Mouse (Mus musculus): ENCODE measurements around the gene Arl4c. TPM values are rescaled to one million over a fixed set of nuclear protein-coding genes. Genes with fewer than 3 reads are reported as not detected.
A peak's percentile ranks its signal among the peaks of the same experiment; 100 is the strongest.

The Arl4c gene
- polyA plus RNA-seq, 1 experiment from 2014 or later: 10.4 TPM

DNA sequence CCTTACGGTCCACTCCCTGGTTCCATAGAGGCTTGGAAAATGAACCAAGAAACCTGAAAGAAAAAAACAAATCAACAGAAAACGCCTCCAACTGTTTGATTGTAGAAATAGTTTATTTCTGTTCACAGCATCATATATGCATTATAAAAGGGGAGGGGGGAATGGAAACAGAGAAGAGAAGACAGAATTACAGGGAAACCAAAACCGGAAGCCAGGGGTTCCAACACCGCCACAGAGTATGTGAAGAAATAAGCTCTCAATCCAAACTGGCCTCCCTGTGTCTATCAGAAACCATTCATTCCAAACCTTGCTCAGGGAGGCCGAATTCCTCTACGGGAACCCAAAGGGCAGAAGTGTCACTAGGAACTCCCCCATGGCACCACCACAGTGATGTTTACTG lies 3.9 kb downstream of the Arl4c start:
- ATAC-seq (ENCODE audit: low FRiP score): no peak
- no peaks in the 10 kb centered on the region for H3K4me1 ChIP-seq (replicated peaks; ENCODE audit: control insufficient read depth, insufficient read depth, low read length)
- DNase-seq (ENCODE audit: low spot score): no peak
- H3K4me2 ChIP-seq (replicated peaks; ENCODE audit: low read depth, low read length): peak overlapping the region; percentile 65
- H3K4me3 ChIP-seq (ENCODE audit: low read depth, low read length): peak overlapping the region; percentile 93
- no peaks in the 10 kb centered on the region for H3K9me3 ChIP-seq (ENCODE audit: control insufficient read depth, low read length)
- no peaks in the 10 kb centered on the region for H3K36me3 ChIP-seq (ENCODE audit: control insufficient read depth, insufficient read depth, low read length)
- H3K27me3 ChIP-seq (ENCODE audit: control insufficient read depth, insufficient read depth, low read length): no peaks in the 10 kb centered on the region
- no peak overlapping the region for H3K9ac ChIP-seq (ENCODE audit: low read depth, low read length)
- 90% methylated on average over 6 of the region's 6 CpGs for WGBS
- no peak overlapping the region for H3K27ac ChIP-seq (ENCODE audit: low read depth, low read length)

DNA sequence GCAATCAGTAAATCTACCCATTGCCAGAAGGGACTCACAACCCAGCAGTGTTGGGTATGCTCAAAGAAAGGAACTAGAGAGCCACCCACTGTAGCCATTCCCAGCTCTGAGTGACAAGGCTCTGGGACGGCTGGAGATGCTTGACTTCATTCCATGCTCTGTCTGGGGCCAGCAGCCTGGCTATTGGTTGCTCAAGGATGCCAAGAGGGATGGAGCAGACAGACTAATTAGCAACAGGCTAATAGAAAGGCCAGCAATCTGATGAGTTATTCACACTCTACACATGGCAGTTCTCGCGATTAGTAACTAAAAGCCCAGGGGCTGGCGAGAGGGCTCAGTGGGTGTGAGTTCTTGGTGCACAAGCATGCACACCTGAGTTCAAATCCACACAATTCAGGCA lies 5.6 kb downstream of the Arl4c start:
- Histone ChIP-seq H3K4me1 (replicated peaks; ENCODE audit: control insufficient read depth, insufficient read depth, low read length) (no peaks in the 10 kb centered on the region), H3K9ac (ENCODE audit: low read depth, low read length) (no peak overlapping the region), H3K27ac (ENCODE audit: low read depth, low read length) (no peak overlapping the region), H3K9me3 (ENCODE audit: control insufficient read depth, low read length) (no peaks in the 10 kb centered on the region), H3K4me3 (ENCODE audit: low read depth, low read length) (no peak overlapping the region), H3K4me2 (replicated peaks; ENCODE audit: low read depth, low read length) (no peak overlapping the region), H3K36me3 (ENCODE audit: control insufficient read depth, insufficient read depth, low read length) (no peaks in the 10 kb centered on the region), H3K27me3 (ENCODE audit: control insufficient read depth, insufficient read depth, low read length) (no peaks in the 10 kb centered on the region)
- WGBS: 78% methylated on average over 4 of the region's 4 CpGs
- DNase-seq (ENCODE audit: low spot score) (no peak), ATAC-seq (ENCODE audit: low FRiP score) (no peak)

DNA sequence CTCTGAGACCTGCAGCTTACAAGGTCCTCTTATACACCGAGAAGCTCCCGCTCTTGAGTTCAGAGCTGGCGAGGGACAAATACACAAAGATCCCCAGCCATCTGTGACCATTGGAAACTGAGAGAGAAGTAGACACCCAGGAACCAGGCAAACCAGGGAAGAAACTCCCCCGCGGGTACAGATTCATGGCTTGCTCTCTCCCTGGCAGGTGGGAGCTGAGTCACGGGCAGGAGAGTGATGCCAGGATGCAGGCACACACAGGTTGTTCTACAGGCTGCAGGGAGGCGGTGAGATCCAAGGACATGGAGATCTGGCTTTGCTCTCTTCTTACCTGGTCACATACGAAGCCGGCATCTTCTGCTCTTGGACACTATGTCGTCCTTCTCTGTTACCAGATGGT lies 7.7 kb downstream of the Arl4c start:
- H3K27me3 ChIP-seq (ENCODE audit: control insufficient read depth, insufficient read depth, low read length): no peaks in the 10 kb centered on the region
- no peaks in the 10 kb centered on the region for H3K36me3 ChIP-seq (ENCODE audit: control insufficient read depth, insufficient read depth, low read length)
- no peak for ATAC-seq (ENCODE audit: low FRiP score)
- no peak overlapping the region for H3K4me3 ChIP-seq (ENCODE audit: low read depth, low read length)
- no peak overlapping the region for H3K9ac ChIP-seq (ENCODE audit: low read depth, low read length)
- no peak for DNase-seq (ENCODE audit: low spot score)
- H3K9me3 ChIP-seq (ENCODE audit: control insufficient read depth, low read length): no peaks in the 10 kb centered on the region
- no peak overlapping the region for H3K27ac ChIP-seq (ENCODE audit: low read depth, low read length)
- no peaks in the 10 kb centered on the region for H3K4me1 ChIP-seq (replicated peaks; ENCODE audit: control insufficient read depth, insufficient read depth, low read length)
- WGBS: 91% methylated on average over 10 of the region's 10 CpGs
- H3K4me2 ChIP-seq (replicated peaks; ENCODE audit: low read depth, low read length): no peak overlapping the region

DNA sequence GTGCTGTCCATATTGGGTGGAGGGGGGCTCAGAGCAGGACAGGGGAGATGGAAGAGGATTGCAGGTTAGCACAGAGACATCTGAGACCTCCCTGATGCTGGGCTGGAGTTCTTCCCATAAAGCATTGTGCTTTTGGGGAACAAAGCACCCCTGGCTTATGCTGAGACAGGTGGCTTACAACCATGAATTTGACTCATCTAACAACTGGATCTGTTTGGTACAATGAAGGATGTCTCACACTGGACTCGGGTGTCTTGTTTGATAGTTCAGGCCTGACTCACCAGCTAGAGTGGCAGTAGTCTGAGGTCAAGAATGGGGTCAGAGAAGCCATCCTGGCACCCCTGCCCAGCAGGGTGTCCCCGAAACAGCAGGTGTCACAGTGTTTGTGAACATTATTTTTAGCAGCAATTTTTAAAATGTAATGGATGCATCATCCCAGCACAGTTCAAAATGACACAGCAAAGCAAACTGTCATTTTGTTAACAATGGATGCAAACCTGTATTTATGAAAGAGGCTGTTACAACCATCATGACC lies 9.7 kb downstream of the Arl4c start:
- H3K4me1 ChIP-seq (replicated peaks; ENCODE audit: control insufficient read depth, insufficient read depth, low read length): no peaks in the 10 kb centered on the region
- ATAC-seq (ENCODE audit: low FRiP score): no peak
- 75% methylated on average over 2 of the region's 2 CpGs for WGBS

DNA sequence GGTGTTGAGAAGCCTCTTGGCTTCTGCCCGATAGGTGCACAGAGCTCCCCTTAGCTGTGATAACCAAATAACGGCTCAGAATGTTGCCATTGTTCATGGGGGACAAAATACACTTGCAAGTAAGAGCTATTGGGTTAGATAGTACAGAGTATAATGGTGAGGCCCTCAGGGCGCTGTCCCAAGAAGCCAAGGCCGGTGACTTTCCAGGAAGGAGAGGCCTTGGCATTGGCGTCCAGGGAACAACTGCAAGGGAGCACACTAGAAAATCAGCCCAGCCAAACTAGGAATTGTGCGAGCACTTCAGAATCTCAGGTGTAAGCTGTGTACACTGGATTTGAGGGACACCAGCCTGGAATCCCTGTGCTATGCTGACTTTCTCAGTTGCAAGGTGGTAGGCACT lies 11.4 kb downstream of the Arl4c start:
- Histone ChIP-seq H3K9ac (ENCODE audit: low read depth, low read length) (no peak overlapping the region), H3K36me3 (ENCODE audit: control insufficient read depth, insufficient read depth, low read length) (no peaks in the 10 kb centered on the region), H3K27me3 (ENCODE audit: control insufficient read depth, insufficient read depth, low read length) (no peaks in the 10 kb centered on the region), H3K27ac (ENCODE audit: low read depth, low read length) (no peak overlapping the region), H3K9me3 (ENCODE audit: control insufficient read depth, low read length) (no peaks in the 10 kb centered on the region), H3K4me2 (replicated peaks; ENCODE audit: low read depth, low read length) (no peak overlapping the region), H3K4me1 (replicated peaks; ENCODE audit: control insufficient read depth, insufficient read depth, low read length) (no peaks in the 10 kb centered on the region), H3K4me3 (ENCODE audit: low read depth, low read length) (no peak overlapping the region)
- 85% methylated on average over 6 of the region's 6 CpGs for WGBS
- no peak for ATAC-seq (ENCODE audit: low FRiP score)
- no peak for DNase-seq (ENCODE audit: low spot score)

More for the DNA sequence above, 9.7 kb downstream of the Arl4c start:
- Histone ChIP-seq H3K27me3 (ENCODE audit: control insufficient read depth, insufficient read depth, low read length) (no peaks in the 10 kb centered on the region), H3K4me2 (replicated peaks; ENCODE audit: low read depth, low read length) (no peak overlapping the region), H3K9me3 (ENCODE audit: control insufficient read depth, low read length) (no peaks in the 10 kb centered on the region), H3K36me3 (ENCODE audit: control insufficient read depth, insufficient read depth, low read length) (no peaks in the 10 kb centered on the region), H3K27ac (ENCODE audit: low read depth, low read length) (no peak overlapping the region), H3K4me3 (ENCODE audit: low read depth, low read length) (no peak overlapping the region), H3K9ac (ENCODE audit: low read depth, low read length) (no peak overlapping the region)
- no peak for DNase-seq (ENCODE audit: low spot score)

DNA sequence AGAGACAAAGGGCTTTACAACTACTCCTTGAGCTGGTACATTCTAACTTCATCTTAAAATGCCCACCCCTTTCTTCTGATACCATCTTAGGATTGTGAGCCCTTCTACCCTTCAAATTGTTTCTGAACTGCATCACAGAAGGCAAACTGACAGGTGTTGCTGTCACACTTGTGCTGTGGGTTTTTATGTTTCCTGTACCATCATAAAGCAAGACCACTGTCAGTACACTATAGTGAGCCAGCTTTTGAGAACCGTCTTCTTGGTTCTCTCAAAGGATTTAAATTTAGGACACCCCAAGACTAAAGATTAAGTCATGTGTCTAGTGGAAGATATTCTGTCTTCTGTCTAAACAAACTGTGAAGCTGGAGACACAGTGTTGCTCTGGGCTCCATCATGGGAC lies 17.3 kb downstream of the Arl4c start:
- Histone ChIP-seq H3K36me3 (ENCODE audit: control insufficient read depth, insufficient read depth, low read length) (no peaks in the 10 kb centered on the region), H3K27me3 (ENCODE audit: control insufficient read depth, insufficient read depth, low read length) (no peaks in the 10 kb centered on the region), H3K4me2 (replicated peaks; ENCODE audit: low read depth, low read length) (no peak overlapping the region), H3K9ac (ENCODE audit: low read depth, low read length) (no peak overlapping the region), H3K4me1 (replicated peaks; ENCODE audit: control insufficient read depth, insufficient read depth, low read length) (no peaks in the 10 kb centered on the region), H3K4me3 (ENCODE audit: low read depth, low read length) (no peak overlapping the region), H3K27ac (ENCODE audit: low read depth, low read length) (no peak overlapping the region), H3K9me3 (ENCODE audit: control insufficient read depth, low read length) (no peaks in the 10 kb centered on the region)
- 92% methylated on average over 1 of the region's 1 CpGs for WGBS
- DNase-seq (ENCODE audit: low spot score): no peak
- ATAC-seq (ENCODE audit: low FRiP score): no peak

- H3K27me3 ChIP-seq (ENCODE audit: control insufficient read depth, insufficient read depth, low read length): no peaks in the 10 kb centered on the region
- no peak for DNase-seq (ENCODE audit: low spot score)
- H3K9ac ChIP-seq (ENCODE audit: low read depth, low read length): no peak overlapping the region
- no peak overlapping the region for H3K4me3 ChIP-seq (ENCODE audit: low read depth, low read length)
- no peak overlapping the region for H3K27ac ChIP-seq (ENCODE audit: low read depth, low read length)
- H3K4me2 ChIP-seq (replicated peaks; ENCODE audit: low read depth, low read length): no peak overlapping the region
- H3K4me1 ChIP-seq (replicated peaks; ENCODE audit: control insufficient read depth, insufficient read depth, low read length): no peaks in the 10 kb centered on the region
- no peaks in the 10 kb centered on the region for H3K9me3 ChIP-seq (ENCODE audit: control insufficient read depth, low read length)
- 89% methylated on average over 4 of the region's 4 CpGs for WGBS
- no peak for ATAC-seq (ENCODE audit: low FRiP score)
- no peaks in the 10 kb centered on the region for H3K36me3 ChIP-seq (ENCODE audit: control insufficient read depth, insufficient read depth, low read length)
Measured at GRCm38 (mm10) chr1:88681596-88681995, 20.4 kb downstream of the Arl4c start.

- ATAC-seq (ENCODE audit: low FRiP score) (no peak), DNase-seq (ENCODE audit: low spot score) (no peak)
- no peak overlapping the region for H3K4me2 ChIP-seq (replicated peaks; ENCODE audit: low read depth, low read length)
- no peak overlapping the region for H3K9ac ChIP-seq (ENCODE audit: low read depth, low read length)
- no peaks in the 10 kb centered on the region for H3K9me3 ChIP-seq (ENCODE audit: control insufficient read depth, low read length)
- H3K4me1 ChIP-seq (replicated peaks; ENCODE audit: control insufficient read depth, insufficient read depth, low read length): no peaks in the 10 kb centered on the region
- H3K27me3 ChIP-seq (ENCODE audit: control insufficient read depth, insufficient read depth, low read length): no peaks in the 10 kb centered on the region
- H3K4me3 ChIP-seq (ENCODE audit: low read depth, low read length): no peak overlapping the region
- H3K27ac ChIP-seq (ENCODE audit: low read depth, low read length): no peak overlapping the region
- 72% methylated on average over 3 of the region's 3 CpGs for WGBS
- H3K36me3 ChIP-seq (ENCODE audit: control insufficient read depth, insufficient read depth, low read length): no peaks in the 10 kb centered on the region
Measured at GRCm38 (mm10) chr1:88680804-88681203, 21.2 kb downstream of the Arl4c start.

DNA sequence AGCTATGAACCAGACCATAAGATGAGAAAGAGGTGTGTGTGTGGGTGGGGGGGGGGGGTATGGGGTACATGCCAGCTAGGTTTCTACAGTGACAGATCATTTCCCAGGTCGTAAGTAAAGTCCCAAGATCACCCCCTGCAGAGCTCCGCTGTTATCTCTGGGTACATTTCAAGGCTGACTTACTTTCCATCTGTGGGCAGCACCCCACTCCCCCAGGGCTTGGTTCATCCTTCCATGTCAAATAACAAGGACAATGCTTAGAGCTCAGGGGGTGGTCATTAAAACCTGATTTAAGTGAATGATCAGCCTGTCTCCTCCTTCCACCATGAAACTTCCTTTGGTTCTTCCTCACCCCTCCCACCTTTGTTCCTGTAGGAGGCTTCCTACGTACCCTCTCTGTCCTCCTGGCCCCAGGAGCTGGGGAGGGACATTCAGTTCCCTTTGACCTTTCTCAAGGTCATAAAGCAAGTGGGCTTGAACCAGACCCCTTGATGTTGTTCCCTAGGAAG lies 23.7 kb downstream of the Arl4c start:
- DNase-seq (ENCODE audit: low spot score): no peak
- no peak for ATAC-seq (ENCODE audit: low FRiP score)
- Histone ChIP-seq H3K4me3 (ENCODE audit: low read depth, low read length) (no peak overlapping the region), H3K4me1 (replicated peaks; ENCODE audit: control insufficient read depth, insufficient read depth, low read length) (no peaks in the 10 kb centered on the region), H3K36me3 (ENCODE audit: control insufficient read depth, insufficient read depth, low read length) (no peaks in the 10 kb centered on the region), H3K9me3 (ENCODE audit: control insufficient read depth, low read length) (no peaks in the 10 kb centered on the region), H3K4me2 (replicated peaks; ENCODE audit: low read depth, low read length) (no peak overlapping the region), H3K9ac (ENCODE audit: low read depth, low read length) (no peak overlapping the region), H3K27me3 (ENCODE audit: control insufficient read depth, insufficient read depth, low read length) (no peaks in the 10 kb centered on the region), H3K27ac (ENCODE audit: low read depth, low read length) (no peak overlapping the region)
- 34% methylated on average over 3 of the region's 3 CpGs for WGBS

Data from hindbrain, embryonic 11.5 days (tissue).